Mouse (Mus musculus) spleen, adult 2 months (tissue): ENCODE data around the gene Ube2b.

ENCODE experiments used
- CTCF ChIP-seq: fragments of 200-500 bp; IDR thresholded peaks from 2 replicates; pipeline ENCODE4 v1.5.1; 2011; ENCODE audit warnings: mild to moderate bottlenecking, inconsistent platforms; ENCODE audit not compliant: insufficient read depth, insufficient read length, insufficient replicate concordance; ENCODE audit errors: extremely low read depth
- POLR2A ChIP-seq: fragments of 200-500 bp; IDR thresholded peaks from 2 replicates; pipeline ENCODE4 v1.6.1; 2011; ENCODE audit warnings: low read depth, low read length, inconsistent platforms

DNA sequence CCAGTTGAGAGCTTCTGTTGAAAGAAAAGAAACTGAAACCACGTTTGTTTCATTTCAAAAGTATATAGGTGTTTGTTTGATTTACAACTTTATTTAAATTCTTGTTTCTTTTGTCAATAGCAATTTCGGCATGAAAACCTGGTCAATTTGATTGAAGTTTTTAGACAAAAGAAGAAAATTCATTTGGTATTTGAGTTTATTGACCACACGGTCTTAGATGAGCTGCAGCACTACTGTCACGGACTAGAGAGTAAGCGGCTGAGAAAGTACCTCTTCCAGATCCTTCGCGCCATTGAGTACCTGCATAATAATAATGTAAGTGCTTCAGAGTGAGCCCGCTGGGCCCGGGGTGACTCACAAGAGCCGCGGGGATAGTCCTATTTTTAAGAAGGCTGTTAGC lies 10.4 kb upstream of the Ube2b start:
- TF ChIP-seq CTCF (no peak), POLR2A (no peak)
